Mouse (Mus musculus): Measurements from ENCODE around the gene Nfkb2. TPM values are rescaled to one million over a fixed set of nuclear protein-coding genes. Genes with fewer than 3 reads are reported as not detected.

Gene Nfkb2
- total and polyA plus RNA-seq, 3 experiments: 27.2 to 43.0 TPM; not detected in 1

DNA sequence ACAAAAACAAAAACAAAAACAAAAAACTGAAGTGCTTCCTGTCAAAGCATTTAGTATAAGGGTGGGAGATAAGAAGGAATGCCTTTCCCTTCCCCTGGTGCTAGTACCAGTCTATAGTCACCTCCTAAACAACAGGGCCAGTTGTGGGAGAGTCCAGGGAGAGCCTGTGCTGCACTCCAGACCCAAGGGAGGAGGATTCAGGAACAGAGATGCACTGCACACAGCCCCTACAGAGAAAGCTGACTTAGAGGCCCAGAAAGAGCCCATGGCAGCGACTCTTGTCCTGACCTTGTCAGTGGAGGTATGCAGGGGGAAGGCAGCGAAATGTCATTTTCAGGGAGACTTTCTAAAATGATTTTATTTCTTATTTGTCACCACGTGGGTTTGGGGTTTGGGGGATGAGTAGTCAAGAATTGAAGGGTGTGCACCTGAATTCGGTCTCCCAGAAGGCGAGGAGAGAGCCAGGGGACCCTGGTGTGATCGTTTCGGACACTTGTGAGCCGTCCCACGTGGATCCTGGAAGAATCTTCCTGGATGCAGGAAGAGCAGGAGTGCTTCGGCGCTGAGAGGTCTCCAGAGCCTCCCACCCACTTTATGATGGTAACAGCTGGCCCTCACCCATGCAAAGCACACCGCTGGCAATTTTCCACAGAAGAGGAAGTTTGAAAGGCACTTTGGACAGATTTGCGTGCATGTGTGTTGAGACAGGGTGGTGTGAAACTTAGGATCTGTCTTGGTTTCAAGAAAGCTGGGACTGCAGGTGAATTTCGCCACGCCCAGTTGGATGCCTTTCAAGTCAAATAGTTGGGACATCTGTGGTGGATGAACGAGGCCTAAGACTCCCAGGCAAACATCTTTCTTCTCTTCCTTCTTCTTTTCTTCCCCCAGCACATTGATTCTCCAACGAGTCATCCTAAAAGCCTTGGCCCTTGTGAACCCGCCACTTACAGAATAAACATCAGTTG, 587 bp upstream of the Nfkb2 start:
- peak overlapping the region; percentile 41 for H3K9ac ChIP-seq (ENCODE audit: control insufficient read depth, low read depth, low read length, poor library complexity, severe bottlenecking)
- TF ChIP-seq RAD21 (IDR thresholded peaks at IDR 0.05; ENCODE audit: low read depth, low read length) (no peak), TCF12 (IDR thresholded peaks at IDR 0.05; ENCODE audit: low read depth, low read length) (no peak), NELFE (IDR thresholded peaks at IDR 0.05; ENCODE audit: low read depth, low read length) (no peak), MEF2A (IDR thresholded peaks at IDR 0.05; ENCODE audit: extremely low read depth, insufficient replicate concordance, low read depth, low read length, poor library complexity, severe bottlenecking) (no peak), BHLHE40 (IDR thresholded peaks at IDR 0.05; ENCODE audit: borderline replicate concordance, low read depth, low read length) (no peak), ETS1 (IDR thresholded peaks at IDR 0.05; ENCODE audit: low read depth, low read length) (no peak), CHD1 (IDR thresholded peaks at IDR 0.05; ENCODE audit: low read depth, low read length) (0 out of 2 replicates have a peak, but pooled peaks have one; percentile 24), MAX (IDR thresholded peaks at IDR 0.05; ENCODE audit: low read length) (peak; percentile 58), SIN3A (IDR thresholded peaks at IDR 0.05; ENCODE audit: low read length) (no peak), CHD2 (IDR thresholded peaks at IDR 0.05; ENCODE audit: low read length) (no peak), MAFK (IDR thresholded peaks at IDR 0.05; ENCODE audit: borderline replicate concordance, low read depth, low read length) (no peak), NRF1 (IDR thresholded peaks at IDR 0.05; ENCODE audit: insufficient read depth, low read depth, low read length, poor library complexity, severe bottlenecking) (no peak), USF2 (IDR thresholded peaks at IDR 0.05; ENCODE audit: borderline replicate concordance in 1 of 2, insufficient read depth in 1 of 2, low read depth in 1 of 2, low read length in 2 of 2) (no peak), KAT2A (conservative IDR thresholded peaks at IDR 0.05; ENCODE audit: low read depth, low read length) (0 out of 2 replicates have a peak, but pooled peaks have one; percentile 24), MXI1 (IDR thresholded peaks at IDR 0.05; ENCODE audit: low read depth, low read length) (no peak; the same call in 1 of the 2 replicates), GATA1 (IDR thresholded peaks at IDR 0.05; ENCODE audit: low read depth, low read length) (no peak), ZC3H11A (IDR thresholded peaks at IDR 0.05; ENCODE audit: low read depth, low read length) (no peak), E2F4 (IDR thresholded peaks at IDR 0.05; ENCODE audit: borderline replicate concordance, low read depth, low read length) (no peak), TAL1 (IDR thresholded peaks at IDR 0.05; ENCODE audit: low read length) (no peak), MAZ (IDR thresholded peaks at IDR 0.05; ENCODE audit: low read depth, low read length) (no peak), MYB (IDR thresholded peaks at IDR 0.05; ENCODE audit: low read depth, low read length) (0 out of 2 replicates have a peak, but pooled peaks have one; percentile 23), UBTF (IDR thresholded peaks at IDR 0.05; ENCODE audit: borderline replicate concordance, insufficient read depth, low read depth, low read length) (no peak), USF1 (IDR thresholded peaks at IDR 0.05; ENCODE audit: low read depth, low read length) (no peak), HCFC1 (IDR thresholded peaks at IDR 0.05; ENCODE audit: low read depth, low read length) (no peak), GABPA (IDR thresholded peaks at IDR 0.05; ENCODE audit: low read depth, low read length) (no peak), ELF1 (IDR thresholded peaks at IDR 0.05; ENCODE audit: low read depth, low read length) (no peak), ZKSCAN1 (IDR thresholded peaks at IDR 0.05; ENCODE audit: low read depth, low read length) (no peak), POLR2AphosphoS5 (IDR thresholded peaks at IDR 0.05; ENCODE audit: borderline replicate concordance, low read depth, low read length) (no peak), RCOR1 (IDR thresholded peaks at IDR 0.05; ENCODE audit: low read depth, low read length) (no peak), POLR2A (IDR thresholded peaks at IDR 0.05; ENCODE audit: control insufficient read depth in 1 of 2, insufficient read depth in 1 of 2, low read depth in 1 of 2, low read length in 2 of 2, poor library complexity in 1 of 2) (no peak), ZMIZ1 (IDR thresholded peaks at IDR 0.05; ENCODE audit: low read depth, low read length) (no peak), JUND (IDR thresholded peaks at IDR 0.05; ENCODE audit: low read depth, low read length) (no peak), POLR2AphosphoS2 (IDR thresholded peaks at IDR 0.05; ENCODE audit: low read length) (no peak), CTCF (IDR thresholded peaks at IDR 0.05 in 2 of 3, conservative IDR thresholded peaks at IDR 0.05 in 1 of 3; ENCODE audit: control insufficient read depth in 1 of 3, insufficient read depth in 1 of 3, low read depth in 2 of 3, low read length in 3 of 3, poor library complexity in 1 of 3, severe bottlenecking in 1 of 3) (no peak), EP300 (IDR thresholded peaks at IDR 0.05; ENCODE audit: low read depth in 1 of 2, low read length in 2 of 2) (no peak; a peak in 1 of 4 replicates)

More for the DNA sequence above, 587 bp upstream of the Nfkb2 start:
- peaks cover 6 to 20% of the 10 kb centered on the region in 2 experiments for H3K4me1 ChIP-seq (ENCODE audit: control insufficient read depth in 1 of 2, insufficient read depth in 2 of 2, low read length in 2 of 2)
- peak overlapping the region; percentile 77 to 82 for H3K4me3 ChIP-seq (ENCODE audit: control insufficient read depth in 1 of 2, insufficient read depth in 1 of 2, low read depth in 2 of 2, low read length in 2 of 2)
- H3K9me3 ChIP-seq (replicated peaks; ENCODE audit: insufficient read depth, low read length): no peaks in the 10 kb centered on the region
- H3K27ac ChIP-seq (ENCODE audit: control insufficient read depth, low read depth, low read length): no peak overlapping the region; the same call in 1 of the 2 replicates
- H3K79me2 ChIP-seq (ENCODE audit: control insufficient read depth, insufficient read depth, low read length, poor library complexity): peaks cover 3% of the 10 kb centered on the region; the same call in 1 of the 2 replicates
- no peaks in the 10 kb centered on the region for H3K27me3 ChIP-seq (ENCODE audit: control insufficient read depth in 1 of 2, insufficient read depth in 2 of 2, low read length in 2 of 2)
- peaks cover 0 to 14% of the 10 kb centered on the region in 2 experiments; a peak in 2 of 4 replicates for H3K36me3 ChIP-seq (ENCODE audit: control insufficient read depth in 1 of 2, insufficient read depth in 2 of 2, low read length in 2 of 2)
- DNase-seq (ENCODE audit: low read depth, low spot score): no peak

Measured in MEL (cell line).